Mouse (Mus musculus): ENCODE results near the gene Pradc1.
"Not testable (repeated sequence)": the region's sequence is repeated elsewhere in the genome, so short reads cannot be mapped to it uniquely, and the experiment has no call there.

The Pradc1 gene

GRCm38 (mm10) chr6:85452411-85452665, 568 bp upstream of the Pradc1 start:
- DNase-seq (ENCODE audit: extremely low read depth, insufficient read length, low spot score), result no peak

GRCm38 (mm10) chr6:85450697-85451663, 790 bp downstream of the Pradc1 start, which contains the start of gene Cct7:
Gene Cct7 (plus strand): TSS chr6:85451514.
- DNase-seq (ENCODE audit: extremely low read depth, insufficient read length, low spot score), result peak; percentile 97

- DNase-seq (ENCODE audit: extremely low read depth, insufficient read length, low spot score), result not testable (repeated sequence)
Measured at GRCm38 (mm10) chr6:85450140-85450539, 1.6 kb downstream of the Pradc1 start.

- no peak for DNase-seq (ENCODE audit: extremely low read depth, insufficient read length, low spot score)
Measured at GRCm38 (mm10) chr6:85447351-85447750, 4.4 kb downstream of the Pradc1 start.

- no peak for DNase-seq (ENCODE audit: extremely low read depth, insufficient read length, low spot score)
Measured at GRCm38 (mm10) chr6:85445286-85445685, 6.5 kb downstream of the Pradc1 start.

GRCm38 (mm10) chr6:85444266-85444965, 7.4 kb downstream of the Pradc1 start:
- no peak for DNase-seq (ENCODE audit: extremely low read depth, insufficient read length, low spot score)

- DNase-seq (ENCODE audit: extremely low read depth, insufficient read length, low spot score), result no peak
Measured at GRCm38 (mm10) chr6:85443488-85444233, 8.1 kb downstream of the Pradc1 start.

- DNase-seq (ENCODE audit: extremely low read depth, insufficient read length, low spot score), result no peak
Measured at GRCm38 (mm10) chr6:85441142-85441541, 10.6 kb downstream of the Pradc1 start.

GRCm38 (mm10) chr6:85436631-85437030, 15.1 kb downstream of the Pradc1 start:
- DNase-seq (ENCODE audit: extremely low read depth, insufficient read length, low spot score), result no peak

- no peak for DNase-seq (ENCODE audit: extremely low read depth, insufficient read length, low spot score)
Measured at GRCm38 (mm10) chr6:85436204-85436603, 15.6 kb downstream of the Pradc1 start.

- DNase-seq (ENCODE audit: extremely low read depth, insufficient read length, low spot score), result no peak
Measured at GRCm38 (mm10) chr6:85433865-85434264, 17.9 kb downstream of the Pradc1 start.

- peak; percentile 85 for DNase-seq (ENCODE audit: extremely low read depth, insufficient read length, low spot score)
Measured at GRCm38 (mm10) chr6:85431842-85432431, 19.8 kb downstream of the Pradc1 start, which contains the start of gene Smyd5. Gene Smyd5 (plus strand): TSS chr6:85431989.

GRCm38 (mm10) chr6:85431274-85431841, 20.4 kb downstream of the Pradc1 start:
- no peak for DNase-seq (ENCODE audit: extremely low read depth, insufficient read length, low spot score)

GRCm38 (mm10) chr6:85423836-85424379, 27.9 kb downstream of the Pradc1 start, which contains the start of gene Noto:
Gene Noto (plus strand): TSS chr6:85423886.
- DNase-seq (ENCODE audit: extremely low read depth, insufficient read length, low spot score), result no peak

GRCm38 (mm10) chr6:85419150-85419549, 32.6 kb downstream of the Pradc1 start:
- DNase-seq (ENCODE audit: extremely low read depth, insufficient read length, low spot score), result no peak

- no peak for DNase-seq (ENCODE audit: extremely low read depth, insufficient read length, low spot score)
Measured at GRCm38 (mm10) chr6:85415829-85416228, 35.9 kb downstream of the Pradc1 start.

GRCm38 (mm10) chr6:85410771-85411273, 40.9 kb downstream of the Pradc1 start:
- DNase-seq (ENCODE audit: extremely low read depth, insufficient read length, low spot score), result peak; percentile 84

- DNase-seq (ENCODE audit: extremely low read depth, insufficient read length, low spot score), result no peak
Measured at GRCm38 (mm10) chr6:85409003-85409402, 42.8 kb downstream of the Pradc1 start.

GRCm38 (mm10) chr6:85403039-85403438, 48.7 kb downstream of the Pradc1 start:
- DNase-seq (ENCODE audit: extremely low read depth, insufficient read length, low spot score), result no peak

GRCm38 (mm10) chr6:85402613-85403012, 49.2 kb downstream of the Pradc1 start:
- no peak for DNase-seq (ENCODE audit: extremely low read depth, insufficient read length, low spot score)
